Mouse (Mus musculus): ENCODE data around the gene Lrrc20.

Lrrc20 gene

DNA sequence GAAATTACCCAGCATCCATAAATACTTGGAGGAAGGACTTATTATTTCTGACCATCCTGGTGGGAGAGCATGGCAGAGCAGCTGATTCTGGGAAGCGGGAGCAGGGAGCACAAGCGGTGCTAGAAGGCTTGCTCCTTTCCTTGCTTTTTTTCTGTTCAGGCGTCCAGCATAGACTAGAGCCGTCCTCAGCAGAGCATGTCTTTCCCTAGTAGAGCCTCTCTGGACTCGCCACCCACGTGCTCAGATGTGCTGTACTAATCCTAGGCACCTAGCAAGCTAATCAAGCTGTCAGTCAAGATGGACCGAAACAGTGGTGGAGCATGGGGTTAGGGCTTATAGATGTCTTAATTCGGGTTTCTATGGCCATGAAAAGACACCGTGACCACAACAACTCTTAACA lies 42.7 kb downstream of the Lrrc20 start:
- DNase-seq: no peak

GRCm38 (mm10) chr10:61519491-61519890 lies 43.9 kb downstream of the Lrrc20 start:
- DNase-seq: no peak

DNA sequence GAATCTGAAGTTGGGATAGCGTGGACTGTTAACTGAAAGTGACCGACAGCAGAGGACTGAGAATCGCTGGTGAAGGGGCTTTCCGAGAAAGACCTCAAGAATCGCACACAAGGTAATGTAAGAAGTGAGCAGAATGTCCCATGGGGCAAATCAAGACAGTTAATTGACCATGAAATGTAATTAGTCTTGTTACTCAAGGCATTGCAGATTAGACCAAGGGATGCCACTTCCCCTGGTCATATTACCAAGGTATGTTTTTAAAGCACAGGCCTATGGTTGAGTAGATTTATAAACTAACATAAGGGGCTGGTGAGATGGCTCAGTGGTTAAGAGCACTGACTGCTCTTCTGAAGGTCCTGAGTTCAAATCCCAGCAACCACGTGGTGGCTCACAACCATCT lies 45.1 kb downstream of the Lrrc20 start:
- DNase-seq: no peak

DNA sequence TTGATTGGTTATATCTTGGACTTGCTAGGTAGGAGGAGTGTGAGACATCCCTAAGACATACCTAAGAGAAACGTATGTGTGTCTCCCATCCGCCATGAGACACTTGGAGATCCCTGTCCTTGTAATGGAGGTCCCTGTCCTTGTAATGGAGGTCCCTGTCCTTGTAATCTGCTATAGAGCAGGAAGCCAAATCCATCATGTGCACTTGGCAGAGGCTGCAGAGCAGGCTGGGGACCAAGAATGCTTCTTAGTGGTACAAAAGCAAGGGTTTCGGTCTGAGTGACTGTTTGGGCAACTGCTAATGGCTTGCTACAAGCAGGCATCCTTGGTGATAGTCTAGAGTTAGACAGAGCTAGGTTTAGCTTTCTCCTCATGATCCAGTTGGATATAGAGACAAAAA lies 55.3 kb downstream of the Lrrc20 start:
- no peak for DNase-seq

DNA sequence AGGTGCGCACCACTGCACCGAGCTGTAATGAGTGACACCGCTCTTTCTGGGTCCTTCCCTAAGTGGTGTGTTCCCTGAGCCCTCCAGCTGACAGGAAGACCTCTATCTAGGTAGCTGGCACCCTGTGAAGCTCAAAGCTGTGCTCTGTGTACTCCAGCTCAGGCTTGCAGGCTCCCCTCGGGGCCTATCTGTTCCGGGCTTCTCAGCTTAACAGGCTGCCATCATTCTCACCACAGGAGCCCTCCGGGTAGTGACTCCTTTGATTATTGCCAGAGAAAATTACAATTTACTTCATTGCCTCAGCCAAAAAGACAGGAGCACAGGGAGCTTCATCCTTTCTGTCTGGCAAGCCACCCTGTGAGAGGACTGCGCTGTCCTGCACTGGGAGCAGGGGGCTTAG lies 57.7 kb downstream of the Lrrc20 start:
- no peak for DNase-seq

DNA sequence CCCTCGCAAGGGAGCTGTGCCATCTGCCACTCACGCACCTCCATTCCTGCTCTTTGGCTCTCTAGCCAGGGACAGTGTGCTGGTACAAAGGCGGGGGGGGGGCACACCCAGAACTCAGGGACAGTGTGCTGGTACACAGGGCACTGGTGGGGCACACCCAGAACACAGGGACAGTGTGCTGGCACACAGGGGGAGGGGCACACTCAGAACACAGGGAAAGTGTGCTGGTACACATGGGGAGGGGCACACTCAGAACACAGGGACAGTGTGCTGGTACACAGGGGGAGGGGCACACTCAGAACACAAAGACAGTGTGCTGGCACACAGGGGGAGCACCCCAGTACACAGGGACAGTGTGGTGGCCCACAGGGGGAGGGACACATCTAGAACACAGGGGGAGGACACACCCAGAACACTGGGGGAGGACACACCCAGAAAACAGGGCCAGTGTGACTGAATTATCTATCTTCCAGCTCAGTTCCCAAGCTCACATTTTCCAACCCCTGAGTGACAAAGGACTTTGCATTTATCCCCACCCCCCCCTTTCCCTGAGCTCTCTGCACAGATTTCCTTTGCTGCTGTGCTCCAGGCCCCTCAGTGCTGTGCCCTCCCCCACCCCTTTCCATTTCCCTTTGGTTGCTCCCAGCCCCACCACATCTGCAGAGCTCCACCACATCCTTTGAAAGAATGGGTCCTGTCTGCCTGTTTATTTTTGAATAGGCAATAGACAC lies 58.9 kb downstream of the Lrrc20 start:
- no peak for DNase-seq

GRCm38 (mm10) chr10:61535441-61535840 lies 59.8 kb downstream of the Lrrc20 start:
- no peak for DNase-seq

DNA sequence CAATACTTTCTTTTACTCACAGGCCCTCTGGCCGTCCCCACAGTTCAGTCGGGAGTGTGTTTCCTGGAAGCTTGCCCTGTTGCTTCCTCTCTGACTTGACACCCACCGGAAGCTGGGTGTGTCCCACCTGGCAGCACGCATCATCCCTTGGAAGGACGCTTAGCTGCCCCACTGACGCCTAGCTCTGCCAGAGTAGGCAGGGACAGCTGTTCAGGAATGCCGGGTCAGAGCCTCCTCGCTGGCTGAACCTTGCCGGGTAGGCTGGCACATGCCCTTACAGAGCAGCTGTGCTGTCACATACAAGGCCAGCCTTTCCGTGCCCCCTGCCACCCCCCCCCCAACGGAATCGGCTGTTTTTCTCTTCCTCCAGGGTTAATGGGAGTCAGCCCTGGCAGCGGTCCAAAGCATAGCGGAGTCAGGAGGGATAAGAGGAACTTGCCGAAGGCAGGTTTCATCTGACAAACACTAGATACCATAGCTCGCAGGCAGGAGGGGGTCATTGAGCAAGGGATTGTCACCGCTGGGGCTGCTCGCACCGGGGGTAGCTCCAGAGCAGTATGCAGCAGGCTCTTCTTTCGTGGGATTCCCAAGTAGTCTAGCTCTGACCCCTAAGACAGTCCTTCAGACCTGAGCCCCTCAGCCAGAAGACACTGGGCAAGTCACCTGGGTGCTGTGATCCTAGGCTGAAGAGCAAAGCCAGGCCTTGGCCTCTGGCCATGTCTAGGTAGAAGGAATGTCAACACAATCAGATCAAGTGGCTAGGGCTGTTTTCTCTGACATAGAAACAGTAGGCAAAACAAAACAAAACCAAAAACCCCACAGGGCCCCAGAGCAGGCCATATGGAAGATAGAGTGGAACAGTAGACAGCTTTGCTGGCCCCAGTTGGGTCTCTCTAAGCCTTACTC lies 60.8 kb downstream of the Lrrc20 start:
- DNase-seq: peak; percentile 19

DNA sequence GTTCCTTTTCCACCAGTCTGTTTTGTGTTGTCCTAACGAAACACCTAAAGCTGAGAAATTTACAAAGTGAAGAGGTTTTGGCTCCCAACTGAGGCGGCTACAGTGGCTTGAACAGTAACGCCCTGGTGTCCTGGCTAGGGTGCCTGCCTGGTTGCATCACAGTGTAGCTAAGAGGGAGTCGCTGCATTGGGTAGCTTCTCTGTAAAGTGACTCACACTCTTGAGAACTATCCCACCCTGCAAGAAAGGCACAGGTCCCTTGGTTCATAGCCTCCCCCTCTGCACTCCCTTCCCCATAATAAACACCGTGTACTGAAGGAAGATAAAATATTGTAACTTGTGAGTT lies 61.4 kb downstream of the Lrrc20 start:
- DNase-seq: no peak

- no peak for DNase-seq
These were observed 62.8 kb downstream of the Lrrc20 start for GRCm38 (mm10) chr10:61538446-61538845.

DNA sequence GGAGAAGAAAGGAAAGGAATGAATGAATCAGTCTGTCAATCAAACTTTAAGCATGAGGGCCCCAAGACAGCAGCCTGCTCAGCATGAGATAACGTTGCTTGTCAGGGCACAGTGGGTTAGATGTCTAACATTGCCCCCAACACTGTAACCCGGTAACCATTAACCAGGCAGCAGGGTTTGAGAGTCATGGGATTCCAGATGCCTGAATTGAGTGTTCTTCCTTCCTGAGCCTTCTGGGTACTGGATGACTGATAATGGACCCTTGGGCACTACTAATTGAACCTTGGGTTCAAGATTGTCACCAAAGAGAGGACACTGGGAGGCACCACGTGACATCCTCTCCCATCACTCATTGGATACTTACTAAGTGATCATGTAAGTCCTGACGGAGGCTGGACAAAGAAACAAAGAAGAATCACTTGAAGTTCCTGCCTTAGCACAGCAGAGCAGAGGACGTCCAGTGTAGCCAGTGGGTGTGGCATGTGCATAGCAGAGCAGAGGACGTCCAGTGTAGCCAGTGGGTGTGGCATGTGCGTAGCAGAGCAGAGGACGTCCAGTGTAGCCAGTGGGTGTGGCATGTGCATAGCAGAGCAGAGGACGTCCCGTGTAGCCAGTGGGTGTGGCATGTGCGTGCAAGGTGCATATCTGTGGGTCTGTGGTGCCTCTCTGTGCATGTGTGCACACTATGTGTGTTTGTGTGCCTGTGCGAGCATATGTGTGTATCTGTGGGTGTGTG lies 68.7 kb downstream of the Lrrc20 start:
- DNase-seq: no peak

DNA sequence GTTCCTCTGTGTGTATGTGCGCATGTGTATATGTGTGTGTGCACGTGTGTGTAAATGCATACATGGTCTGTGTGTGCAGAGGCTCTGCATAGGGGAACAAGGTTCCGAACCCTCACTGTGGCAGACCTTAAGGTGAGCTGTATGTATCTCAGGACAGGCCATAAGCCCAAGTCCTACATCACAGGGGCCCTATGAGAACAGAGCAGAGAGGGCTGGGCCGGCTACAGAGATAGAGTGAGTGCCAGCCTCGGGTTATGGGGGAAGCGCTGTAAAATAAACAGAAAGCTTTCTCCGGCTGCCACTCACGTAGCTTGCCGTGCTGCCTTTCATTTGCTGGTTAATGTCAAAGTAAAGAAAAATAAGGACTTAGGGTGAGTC lies 69.3 kb downstream of the Lrrc20 start:
- DNase-seq: no peak

- DNase-seq: no peak
These were observed 74.5 kb downstream of the Lrrc20 start for GRCm38 (mm10) chr10:61550106-61550505.

GRCm38 (mm10) chr10:61555155-61555554 lies 79.6 kb downstream of the Lrrc20 start:
- DNase-seq: no peak

- no peak for DNase-seq
These were observed 83.0 kb downstream of the Lrrc20 start for GRCm38 (mm10) chr10:61558631-61559030.

- DNase-seq: no peak
These were observed 83.9 kb downstream of the Lrrc20 start for GRCm38 (mm10) chr10:61559544-61559943.

- no peak for DNase-seq
These were observed 87.9 kb downstream of the Lrrc20 start for GRCm38 (mm10) chr10:61563550-61563949.

GRCm38 (mm10) chr10:61564408-61564807 lies 88.8 kb downstream of the Lrrc20 start:
- no peak for DNase-seq

GRCm38 (mm10) chr10:61570181-61570580 lies 94.6 kb downstream of the Lrrc20 start:
- DNase-seq: no peak

DNA sequence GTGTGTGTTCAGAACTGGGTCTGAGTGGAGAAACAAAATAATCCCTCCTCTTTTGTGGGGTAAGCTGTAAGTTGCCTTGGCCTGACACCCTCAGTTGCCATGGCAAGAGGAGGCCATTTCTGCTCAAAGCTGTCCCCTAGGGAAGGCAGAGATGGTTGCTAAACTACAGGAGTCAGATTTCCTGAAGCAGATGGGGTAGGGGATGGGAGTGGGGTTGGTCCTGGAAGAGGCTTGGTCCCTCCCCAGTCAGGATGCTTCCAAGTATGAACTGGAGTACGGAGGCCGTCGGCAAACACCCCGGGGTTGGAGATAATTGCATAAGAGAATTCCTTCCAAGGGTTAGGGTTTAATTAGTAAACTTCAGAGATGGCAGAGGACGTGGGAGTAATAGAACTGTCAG lies 96.5 kb downstream of the Lrrc20 start:
- no peak for DNase-seq

DNA sequence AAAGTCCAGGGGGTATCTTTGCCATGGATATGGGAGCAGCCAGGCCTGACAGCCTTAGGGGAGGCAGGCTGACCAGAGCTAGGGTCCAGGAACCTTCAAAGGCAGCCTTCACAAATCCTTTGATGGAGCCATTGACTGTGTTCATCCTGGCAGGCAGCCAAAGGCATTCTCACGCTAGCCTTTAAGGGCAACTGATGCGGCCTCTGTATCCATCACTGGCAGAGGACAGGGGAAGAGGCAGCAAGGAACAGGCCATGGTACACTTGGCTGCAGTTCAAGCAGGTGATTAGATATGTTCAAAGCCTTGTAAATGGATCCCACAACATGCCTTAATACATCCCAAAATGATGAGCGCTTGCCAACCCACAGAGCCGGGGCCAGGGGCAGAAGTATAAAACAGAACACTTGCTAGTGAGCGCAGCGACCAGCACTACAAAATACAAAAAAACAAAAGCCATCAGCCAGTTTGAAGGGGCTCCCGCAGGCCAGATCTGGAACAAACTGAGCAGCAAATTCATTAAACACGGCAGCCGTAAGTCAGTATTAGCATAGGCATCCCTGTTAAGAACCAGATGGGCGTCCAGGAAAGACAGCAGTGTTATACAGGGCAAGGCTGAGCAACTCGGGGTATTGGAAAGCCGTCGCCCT lies 100.6 kb downstream of the Lrrc20 start:
- DNase-seq: no peak

DNA sequence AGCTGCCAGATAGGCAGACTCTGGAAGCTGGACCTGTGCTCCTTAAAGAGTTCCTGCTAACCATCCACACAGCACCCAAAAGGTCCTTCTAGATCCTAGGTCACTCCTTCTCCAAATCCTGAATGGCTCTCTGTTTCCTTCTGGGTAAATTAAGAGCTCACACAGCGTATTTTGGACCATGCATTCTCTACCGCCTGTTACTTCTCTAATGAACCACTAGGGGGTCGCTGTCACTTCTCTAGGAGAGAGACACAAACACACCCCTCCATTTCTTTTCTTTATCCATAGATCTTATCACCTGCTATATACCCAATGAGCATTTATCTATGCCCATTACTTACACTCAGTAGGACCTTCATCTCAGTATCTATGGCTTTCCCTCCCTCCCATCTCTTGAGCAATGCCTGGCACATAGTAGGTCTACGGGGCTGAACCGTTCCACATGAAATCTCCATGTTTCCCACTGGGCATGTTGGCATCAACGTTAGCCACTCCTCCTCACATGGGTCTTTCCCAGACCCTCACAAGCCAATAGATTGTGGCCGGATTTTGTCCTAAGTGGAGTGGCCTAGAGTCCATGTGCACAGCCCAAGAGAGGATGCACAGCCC lies 111.7 kb downstream of the Lrrc20 start:
- DNase-seq: no peak

DNA sequence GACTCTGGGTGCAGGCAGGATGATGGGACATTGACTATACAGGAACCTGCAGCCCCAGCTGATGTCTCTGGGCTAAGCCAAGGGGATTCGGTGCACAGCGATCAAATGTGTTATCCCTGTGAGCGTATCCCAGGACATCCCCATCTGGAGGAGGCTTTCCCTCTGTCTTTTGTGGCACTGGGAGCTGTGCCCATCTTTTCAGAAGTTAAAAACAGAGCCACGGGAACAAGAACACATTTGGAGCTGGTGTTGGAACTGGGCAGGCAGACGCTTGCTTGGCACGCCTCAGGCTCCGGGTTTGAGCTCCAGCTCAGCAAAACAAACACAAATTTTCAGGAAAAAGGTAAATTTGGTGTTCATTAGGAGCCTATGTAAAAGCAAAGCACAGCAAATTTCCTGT lies 122.4 kb downstream of the Lrrc20 start:
- no peak for DNase-seq
